ENCODE assay signal across 10 mouse cellular contexts in genomic region chr19:31471766-31472165, GRCm38 (mm10).
DNase-seq lines count a peak whose midpoint lies in the region; TF ChIP-seq lines count a peak whose summit lies in the region.
"Had no signal": no experiment of that assay in that cellular context is flagged by ENCODE, and none has a peak within 500 bp of the region (broad histone marks: within the 10 kb centered on the region; RNA-seq: fewer than 3 reads in every experiment).

No protein-coding gene starts in this region.

- intact Hi-C loops in heart, postnatal 25 days (cut with DNase I) = no loop called here

- peak; percentile 13 for DNase-seq in heart, adult 8-10 months (ENCODE audit: low spot score)
- no peak for DNase-seq in heart, postnatal 25 days (ENCODE audit: low spot score)
- peak; percentile 31 for DNase-seq in brain, embryonic 14.5 days (ENCODE audit: low read depth)
- peak; percentile 4 for DNase-seq in embryo, embryonic 9.5 days (ENCODE audit: extremely low spot score)
- DNase-seq in mesoderm, embryonic 11.5 days (ENCODE audit: low read depth, low spot score) = peak; percentile 20
- no peak for DNase-seq in frontal cortex, adult 2 months (ENCODE audit: extremely low spot score in 1 of 2, low spot score in 1 of 2)
- DNase-seq in left cerebral cortex, adult 11 months (ENCODE audit: low spot score) = no peak
- DNase-seq: cerebellum, postnatal 14 days; liver, postnatal 0 days; lung, postnatal 4 days had no signal

- no peak for TF ChIP-seq POLR2A in brain, embryonic 14.5 days (IDR thresholded peaks at IDR 0.05; ENCODE audit: borderline replicate concordance, extremely low read depth, insufficient read depth, insufficient read length, poor library complexity, severe bottlenecking)

- no peak for TF ChIP-seq CTCF in brain, embryonic 14.5 days (IDR thresholded peaks at IDR 0.05; ENCODE audit: borderline replicate concordance, extremely low read depth, insufficient read depth, insufficient read length)

Comparison
In these comparisons a context has a peak if more than half of its experiments do, and no peak if none do; other contexts are left out.
1. DNase-seq: peak in heart, adult 8-10 months (single experiment), brain, embryonic 14.5 days (single experiment), embryo, embryonic 9.5 days (single experiment) and mesoderm, embryonic 11.5 days (single experiment); none in heart, postnatal 25 days (single experiment), frontal cortex, adult 2 months (0 of 2) and left cerebral cortex, adult 11 months (single experiment).